Mouse (Mus musculus) splenic B cell, adult 2 months (primary cell): ENCODE data around the gene Neto2.

ENCODE experiments used
- DNase-seq: peaks from one replicate; pipeline ENCODE4 v3.0.0-alpha.2; 2011; ENCODE audit warnings: low read depth, low spot score
- H3K27me3 ChIP-seq: 2 replicates; pipeline ENCODE4 v1.6.1; 2012; ENCODE audit warnings: mild to moderate bottlenecking, low read length, moderate library complexity, mixed read lengths; ENCODE audit not compliant: control insufficient read depth, poor library complexity, insufficient read depth, severe bottlenecking
- H3K36me3 ChIP-seq: 2 replicates; pipeline ENCODE4 v1.6.1; 2012; ENCODE audit warnings: mild to moderate bottlenecking, low read length, moderate library complexity, mixed read lengths; ENCODE audit not compliant: control insufficient read depth, poor library complexity, insufficient read depth, severe bottlenecking

Gene Neto2

DNA sequence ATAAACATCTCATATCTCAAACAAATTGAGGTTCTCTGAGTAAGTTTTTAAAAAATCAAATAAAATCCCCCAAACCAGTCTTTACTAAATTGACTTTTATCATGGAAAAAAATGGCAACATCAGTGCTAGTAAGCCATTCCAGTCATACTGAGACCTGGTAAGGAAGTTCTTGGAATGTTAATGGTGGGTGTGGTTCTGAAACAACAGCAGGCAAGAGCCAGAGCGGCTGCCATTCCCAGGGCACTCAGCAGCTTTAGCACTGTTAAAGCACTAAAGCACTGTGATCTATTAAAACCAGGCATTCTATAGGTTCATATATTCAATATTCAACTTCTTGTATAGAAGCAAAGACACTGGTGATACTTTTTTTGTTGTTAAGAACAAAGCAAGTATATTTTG is 110.5 kb downstream of the Neto2 start:
- no peaks in the 10 kb centered on the region for H3K36me3 ChIP-seq
- DNase-seq: no peak
- no peaks in the 10 kb centered on the region for H3K27me3 ChIP-seq

DNA sequence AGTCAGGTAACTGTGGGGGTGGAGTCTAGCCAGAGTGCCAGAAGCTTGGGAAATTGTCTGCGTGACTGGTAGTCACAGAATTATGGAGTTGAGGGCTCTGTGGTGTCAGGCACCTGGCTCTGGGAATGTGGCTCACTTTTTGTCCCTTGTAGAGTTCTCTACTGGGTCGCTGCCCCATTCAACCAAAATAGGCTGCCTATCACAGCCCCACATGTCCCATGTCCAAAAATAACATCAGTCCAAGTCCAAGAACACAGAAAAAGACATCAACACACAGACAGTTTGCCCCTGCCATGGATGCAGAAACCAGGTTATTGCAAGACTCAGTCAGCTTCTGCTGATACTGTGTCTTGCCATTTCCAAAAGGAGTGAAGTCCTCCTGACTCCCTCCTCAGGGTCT is 112.1 kb downstream of the Neto2 start:
- Histone ChIP-seq H3K36me3 (no peaks in the 10 kb centered on the region), H3K27me3 (no peaks in the 10 kb centered on the region)
- no peak for DNase-seq
